Mouse (Mus musculus) midbrain, postnatal 0 days (tissue): Measurements from ENCODE around the gene Capza2. TPM values are rescaled to one million over a fixed set of nuclear protein-coding genes. Genes with fewer than 3 reads are reported as not detected.
"Not testable (repeated sequence)": the region's sequence is repeated elsewhere in the genome, so short reads cannot be mapped to it uniquely, and the experiment has no call there.

Experiments used
- ATAC-seq: fragments of 200-750 bp; cut with Nextera tagmentation; 2 replicates; pipeline ENCODE4 v1.8.0; 2017; ENCODE audit warnings: moderate number of reproducible peaks, mild to moderate bottlenecking, moderate TSS enrichment, moderate library complexity; ENCODE audit not compliant: low FRiP score
- DNase-seq: peaks from one replicate; pipeline ENCODE4 v3.0.0-alpha.2; 2015; ENCODE audit warnings: low spot score
- H3K27ac ChIP-seq: fragments of 300-500 bp; sonication (generic); 2 replicates; pipeline ENCODE4 v1.5.1; 2014; ENCODE audit warnings: low read depth, mild to moderate bottlenecking, low read length, mixed read lengths
- H3K27me3 ChIP-seq: fragments of 300-500 bp; sonication (generic); 2 replicates; pipeline ENCODE4 v1.6.1; 2014; ENCODE audit warnings: low read length, control low read depth, mixed read lengths; ENCODE audit not compliant: insufficient read depth
- H3K36me3 ChIP-seq: fragments of 300-500 bp; sonication (generic); 2 replicates; pipeline ENCODE4 v1.6.1; 2014; ENCODE audit warnings: low read length, control low read depth, mixed read lengths; ENCODE audit not compliant: insufficient read depth
- H3K4me1 ChIP-seq: fragments of 300-500 bp; sonication (generic); 2 replicates; pipeline ENCODE4 v1.6.1; 2014; ENCODE audit warnings: mild to moderate bottlenecking, control low read depth, antibody characterized with exemption, low read length, mixed read lengths; ENCODE audit not compliant: insufficient read depth
- H3K4me2 ChIP-seq: fragments of 300-500 bp; sonication (generic); 2 replicates; pipeline ENCODE4 v1.6.1; 2014; ENCODE audit warnings: low read depth, mild to moderate bottlenecking, low read length, mixed read lengths; ENCODE audit not compliant: poor library complexity, severe bottlenecking
- H3K4me3 ChIP-seq: fragments of 300-500 bp; sonication (generic); 2 replicates; pipeline ENCODE4 v1.5.1; 2014; ENCODE audit warnings: low read depth, mild to moderate bottlenecking, low read length, moderate library complexity
- H3K9ac ChIP-seq: fragments of 300-500 bp; sonication (generic); replicated peaks from 2 replicates; pipeline ENCODE4 v1.6.1; 2014; ENCODE audit warnings: mild to moderate bottlenecking, low read length, moderate library complexity, mixed read lengths; ENCODE audit not compliant: poor library complexity, severe bottlenecking
- H3K9me3 ChIP-seq: fragments of 300-500 bp; sonication (generic); 2 replicates; pipeline ENCODE4 v1.6.1; 2016; ENCODE audit warnings: low read length, control low read depth
- CTCF ChIP-seq: IDR thresholded peaks from 2 replicates; pipeline ENCODE4 v1.5.1; 2016; ENCODE audit warnings: antibody characterized with exemption, mild to moderate bottlenecking
- WGBS: fragments of 180-500 bp; shearing (Covaris S2); extraction: QIAGEN DNeasy Blood & Tissue Kit; methylation state at CpG from one replicate; pipeline ENCODE4 v1.1.7; 2014; 5-methylcytosine and 5-hydroxymethylcytosine counted together
- polyA plus RNA-seq: library from polyadenylated mRNA; unstranded; fragments of >200 nt; fragmentation: Nextera tagmentation; extraction: Ambion mirVana; gene quantifications from 2 replicates; pipeline ENCODE4 v1.2.1, GENCODE M21; 2015
- total RNA-seq: library from RNA; depleted of rRNA; stranded (reverse); fragments of >200 nt; gene quantifications from 2 replicates; pipeline ENCODE4 v1.2.3, GENCODE M21; 2014

Gene Capza2
- total and polyA plus RNA-seq, 2 experiments from 2014 or later, result 136 to 233 TPM

DNA sequence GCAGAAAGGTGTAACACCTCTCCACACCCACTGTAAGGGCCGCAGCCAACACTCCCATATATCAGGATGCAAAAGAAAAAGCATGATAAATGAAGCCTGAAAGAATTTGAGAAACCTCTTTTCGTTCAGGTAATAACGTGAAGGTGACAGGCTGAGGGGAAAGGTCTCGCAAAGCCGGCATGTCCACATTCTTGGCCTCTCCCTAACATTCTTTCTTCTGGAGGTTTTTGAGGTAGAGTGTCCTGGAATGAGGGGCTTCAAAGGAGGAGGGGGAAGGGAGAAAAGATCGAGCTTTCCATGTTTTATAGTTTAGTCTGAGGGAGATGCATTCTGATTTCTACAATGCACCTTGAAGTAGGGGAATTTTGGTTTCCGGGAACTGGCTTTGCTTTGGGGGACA, 56.6 kb downstream of the Capza2 start, which contains the start of gene St7:
Gene St7, plus strand, starts transcription at position 287 of the 400 bp plus-strand sequence.
- Histone ChIP-seq H3K4me3 (peak within 1 kb of the TSS; percentile 85), H3K9me3 (no peaks in the 10 kb centered on the region), H3K4me2 (peak within 1 kb of the TSS; percentile 87), H3K4me1 (no peaks in the 10 kb centered on the region), H3K36me3 (no peaks in the 10 kb centered on the region), H3K27ac (peak within 1 kb of the TSS; percentile 68), H3K27me3 (no peaks in the 10 kb centered on the region), H3K9ac (peak within 1 kb of the TSS; percentile 77)
- no peak for TF ChIP-seq CTCF
- WGBS, result 87% methylated on average over 7 of the region's 7 CpGs
- ATAC-seq (no peak), DNase-seq (no peak)

DNA sequence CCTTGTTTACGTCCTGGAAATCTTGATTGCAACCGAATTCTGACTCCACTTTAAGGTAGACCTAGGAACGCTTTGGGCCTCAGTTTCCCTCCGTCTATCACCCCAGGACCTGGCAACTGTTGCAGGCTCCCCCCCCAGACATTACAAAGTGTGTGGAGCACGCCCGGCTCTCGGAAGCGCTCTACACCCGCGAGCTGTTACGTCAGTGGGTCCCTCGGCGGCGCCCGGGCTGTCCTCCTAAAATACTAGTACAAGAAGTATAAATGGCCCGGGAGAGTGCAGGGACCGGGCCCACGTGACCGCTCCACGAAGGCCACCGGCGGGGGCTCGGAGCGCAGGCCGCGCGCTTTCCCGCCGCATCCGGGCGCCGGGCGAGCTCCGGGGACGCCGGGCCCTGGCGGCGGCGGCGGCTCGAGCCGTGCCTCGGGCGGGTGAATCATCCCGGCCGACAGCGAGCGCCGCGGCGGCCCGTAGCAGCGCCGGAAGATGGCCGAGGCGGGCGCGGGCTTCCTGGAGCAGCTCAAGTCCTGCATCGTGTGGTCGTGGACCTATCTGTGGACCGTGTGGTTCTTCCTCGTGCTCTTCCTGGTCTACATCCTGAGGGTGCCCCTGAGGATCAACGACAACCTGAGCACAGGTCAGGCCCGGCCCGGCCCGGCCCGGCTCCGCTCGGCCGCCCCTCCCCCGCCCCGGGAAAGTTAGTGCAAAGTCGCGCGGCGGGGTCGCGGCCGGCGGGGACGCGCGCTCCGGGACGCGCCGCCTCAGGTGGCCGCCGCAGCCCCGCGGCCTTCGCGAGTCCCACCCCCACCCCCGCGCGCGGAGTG, 57.9 kb downstream of the Capza2 start:
- Histone ChIP-seq H3K4me1 (no peaks in the 10 kb centered on the region), H3K4me3 (peak overlapping the region; percentile 85), H3K36me3 (no peaks in the 10 kb centered on the region), H3K27ac (peak overlapping the region; percentile 68), H3K9ac (peak overlapping the region; percentile 77), H3K9me3 (no peaks in the 10 kb centered on the region), H3K4me2 (peak overlapping the region; percentile 87), H3K27me3 (no peaks in the 10 kb centered on the region)
- DNase-seq, result peak; percentile 60
- TF ChIP-seq CTCF, result no peak
- peak; percentile 82 for ATAC-seq
- under 1% methylated on average over 76 of the region's 97 CpGs for WGBS

DNA sequence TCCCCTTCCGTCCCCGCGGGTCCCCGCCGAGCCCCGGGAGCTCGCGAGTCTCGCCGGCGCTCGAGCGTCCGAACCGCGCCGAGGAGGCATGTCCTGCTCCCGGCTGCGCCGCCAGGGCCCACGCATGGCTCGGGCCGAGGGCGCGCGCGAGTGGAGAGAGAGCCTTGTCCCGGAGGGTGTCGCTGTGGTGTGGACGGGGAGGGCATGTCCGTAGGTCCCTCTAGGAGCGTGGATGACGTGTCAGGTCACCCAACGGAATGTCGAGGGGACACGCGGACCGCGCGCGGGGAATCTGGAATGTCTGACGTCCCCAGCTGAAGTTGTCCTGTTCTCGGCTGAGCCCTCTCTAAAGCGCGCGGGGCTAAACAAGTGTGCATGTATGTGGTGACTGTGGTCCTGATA, 58.5 kb downstream of the Capza2 start:
- H3K27ac ChIP-seq, result peak overlapping the region; percentile 68; the same call in 1 of the 2 replicates
- WGBS, result under 1% methylated on average over 31 of the region's 46 CpGs
- H3K4me1 ChIP-seq, result no peaks in the 10 kb centered on the region
- peak; percentile 65 for DNase-seq
- peak overlapping the region; percentile 87 for H3K4me2 ChIP-seq
- TF ChIP-seq CTCF, result peak; percentile 52
- ATAC-seq, result peak; percentile 86
- H3K9ac ChIP-seq, result peak overlapping the region; percentile 77
- H3K4me3 ChIP-seq, result peak overlapping the region; percentile 85
- no peaks in the 10 kb centered on the region for H3K27me3 ChIP-seq
- no peaks in the 10 kb centered on the region for H3K9me3 ChIP-seq
- H3K36me3 ChIP-seq, result no peaks in the 10 kb centered on the region

DNA sequence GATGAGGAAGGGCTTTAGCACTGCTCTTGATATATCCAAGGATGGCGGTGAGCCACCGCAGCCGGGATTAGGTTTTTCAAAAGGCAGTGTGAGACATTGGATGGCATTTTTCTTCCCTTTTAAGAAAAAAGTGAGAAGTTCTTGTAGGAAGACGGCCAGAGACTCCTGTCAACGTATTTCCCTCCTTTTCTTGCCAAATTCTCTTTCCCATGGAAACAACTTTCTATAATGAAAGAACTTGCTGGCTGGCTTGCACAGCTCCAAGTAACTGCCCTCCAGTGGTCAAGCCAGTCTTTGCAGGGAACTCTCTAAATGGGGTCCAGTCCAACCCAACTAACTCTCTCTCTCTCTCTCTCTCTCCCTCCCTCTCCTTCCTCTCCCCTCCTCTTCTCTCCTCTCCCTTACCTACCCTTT, 60.3 kb downstream of the Capza2 start:
- no peak overlapping the region for H3K4me2 ChIP-seq
- peak; percentile 79 for TF ChIP-seq CTCF

DNA sequence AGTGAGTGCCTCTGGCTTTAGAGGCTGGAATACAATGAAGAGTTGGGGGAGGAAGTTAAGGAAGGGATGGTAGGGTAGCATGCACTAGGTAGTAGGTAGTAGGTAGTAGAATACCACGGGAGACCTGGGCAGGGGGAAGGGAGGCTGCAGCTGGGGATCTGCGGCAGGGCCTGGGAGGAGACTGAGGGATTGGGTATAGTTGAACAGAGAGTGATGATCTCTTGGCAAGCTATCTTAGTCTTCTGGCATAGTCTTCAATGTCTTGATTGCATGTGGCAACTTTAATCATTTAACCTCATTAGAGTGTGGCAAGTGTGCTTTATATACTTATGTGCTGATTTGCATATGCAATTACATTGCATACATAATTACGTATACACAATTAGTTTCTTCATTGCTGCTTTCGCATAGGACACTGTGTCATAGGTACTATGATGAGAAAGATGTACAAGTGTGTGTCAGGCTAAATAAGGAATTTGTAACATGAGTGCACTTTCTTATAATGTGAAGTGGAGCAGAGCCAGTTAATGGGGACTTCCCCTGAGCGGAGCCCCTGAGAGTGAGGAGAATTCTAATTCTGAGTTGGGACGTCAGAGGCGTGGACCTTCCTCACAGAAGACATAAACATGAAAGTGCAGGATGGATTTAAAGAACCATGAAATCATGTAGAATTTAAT, 65.0 kb downstream of the Capza2 start:
- TF ChIP-seq CTCF, result no peak
- H3K27me3 ChIP-seq, result no peaks in the 10 kb centered on the region
- no peaks in the 10 kb centered on the region for H3K9me3 ChIP-seq
- H3K4me2 ChIP-seq, result no peak overlapping the region
- no peak overlapping the region for H3K9ac ChIP-seq
- WGBS, result 37% methylated on average over 7 of the region's 7 CpGs
- H3K4me3 ChIP-seq, result no peak overlapping the region
- no peak overlapping the region for H3K27ac ChIP-seq
- no peaks in the 10 kb centered on the region for H3K36me3 ChIP-seq
- ATAC-seq, result no peak
- no peaks in the 10 kb centered on the region for H3K4me1 ChIP-seq
- DNase-seq, result peak; percentile 8

More for the DNA sequence above, 60.3 kb downstream of the Capza2 start:
- DNase-seq (peak; percentile 71), ATAC-seq (no peak)
- no peaks in the 10 kb centered on the region for H3K27me3 ChIP-seq
- H3K4me1 ChIP-seq, result no peaks in the 10 kb centered on the region
- no peak overlapping the region for H3K9ac ChIP-seq
- no peaks in the 10 kb centered on the region for H3K36me3 ChIP-seq
- no peaks in the 10 kb centered on the region for H3K9me3 ChIP-seq
- 41% methylated on average over 5 of the region's 5 CpGs for WGBS
- H3K4me3 ChIP-seq, result no peak overlapping the region
- H3K27ac ChIP-seq, result no peak overlapping the region

DNA sequence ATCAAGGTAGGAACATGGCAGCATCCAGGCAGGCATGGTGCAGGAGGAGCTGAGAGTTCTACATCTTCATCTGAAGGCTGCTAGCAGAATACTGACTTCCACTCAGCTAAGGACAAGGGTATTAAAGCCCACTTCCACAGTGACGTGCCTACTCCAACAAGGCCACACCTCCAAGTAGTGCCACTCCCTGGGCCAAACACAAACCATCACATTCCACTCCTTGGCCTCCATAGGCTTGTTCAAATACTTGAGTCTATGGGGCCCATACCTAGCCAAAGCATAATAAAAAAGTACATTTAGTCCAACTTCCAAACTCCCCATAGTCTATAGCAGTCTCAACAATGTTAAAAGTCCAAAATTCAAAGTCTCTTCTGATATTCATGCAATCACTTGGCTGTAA, 68.0 kb downstream of the Capza2 start:
- H3K27me3 ChIP-seq, H3K4me1 ChIP-seq, H3K9ac ChIP-seq, ATAC-seq, H3K4me2 ChIP-seq, H3K27ac ChIP-seq, H3K4me3 ChIP-seq, H3K9me3 ChIP-seq, DNase-seq, H3K36me3 ChIP-seq: not testable (repeated sequence)
- 89% methylated on average over 1 of the region's 1 CpGs for WGBS
